Mouse (Mus musculus) liver, embryonic 14.5 days (tissue): Measurements from ENCODE around the gene Nfatc2. TPM values are rescaled to one million over a fixed set of nuclear protein-coding genes. Genes with fewer than 3 reads are reported as not detected.

ENCODE experiments used
- ATAC-seq: fragments of 200-750 bp; cut with Nextera tagmentation; 2 replicates; pipeline ENCODE4 v1.8.0; 2017; ENCODE audit warnings: moderate number of reproducible peaks, mild to moderate bottlenecking, moderate library complexity; ENCODE audit not compliant: insufficient read depth
- DNase-seq, 3 experiments: peaks; one replicate each; pipeline ENCODE4 v3.0.0-alpha.2; 2012 to 2013; ENCODE audit warnings: low read depth in 3 of 3, low spot score in 3 of 3
- H3K27ac ChIP-seq: fragments of 300-500 bp; sonication (generic); 2 replicates; pipeline ENCODE4 v1.5.1; 2014; ENCODE audit warnings: moderate library complexity, mild to moderate bottlenecking, control low read depth, inconsistent platforms
- H3K27me3 ChIP-seq: fragments of 300-500 bp; sonication (generic); 2 replicates; pipeline ENCODE4 v1.6.1; 2014; ENCODE audit warnings: mild to moderate bottlenecking, low read length, moderate library complexity; ENCODE audit not compliant: control insufficient read depth, insufficient read depth
- H3K36me3 ChIP-seq: fragments of 300-500 bp; sonication (generic); replicated peaks from 2 replicates; pipeline ENCODE4 v1.6.1; 2014; ENCODE audit warnings: low read depth; ENCODE audit not compliant: control insufficient read depth, insufficient read depth
- H3K4me1 ChIP-seq, 2 experiments: fragments of 200-500 bp in 1 of 2; fragments of 300-500 bp in 1 of 2; sonication (generic) in 1 of 2; replicated peaks; 2 replicates each; pipeline ENCODE4 v1.6.1; 2012 to 2014; ENCODE audit warnings: antibody characterized with exemption in 1 of 2, inconsistent platforms in 1 of 2, low read length in 1 of 2; ENCODE audit not compliant: control insufficient read depth in 2 of 2, insufficient read depth in 2 of 2
- H3K4me2 ChIP-seq: fragments of 300-500 bp; sonication (generic); 2 replicates; pipeline ENCODE4 v1.6.1; 2014; ENCODE audit warnings: low read depth, mild to moderate bottlenecking, control low read depth, moderate library complexity
- H3K4me3 ChIP-seq, 2 experiments: fragments of 200-500 bp in 1 of 2; fragments of 300-500 bp in 1 of 2; sonication (generic) in 1 of 2; 2 replicates each; pipeline ENCODE4 v1.5.1; 2012 to 2014; ENCODE audit warnings: low read depth in 2 of 2, low read length in 2 of 2, mild to moderate bottlenecking in 2 of 2, control low read depth in 1 of 2, inconsistent platforms in 1 of 2, moderate library complexity in 1 of 2; ENCODE audit not compliant: insufficient read depth in 1 of 2
- H3K9ac ChIP-seq: fragments of 300-500 bp; sonication (generic); replicated peaks from 2 replicates; pipeline ENCODE4 v1.6.1; 2014; ENCODE audit warnings: mild to moderate bottlenecking, control low read depth, moderate library complexity
- H3K9me3 ChIP-seq: fragments of 300-500 bp; sonication (generic); 2 replicates; pipeline ENCODE4 v1.6.1; 2016; ENCODE audit warnings: low read length, mixed read lengths; ENCODE audit not compliant: control insufficient read depth
- CTCF ChIP-seq: IDR thresholded peaks from 2 replicates; pipeline ENCODE4 v1.5.1; 2016; ENCODE audit warnings: antibody characterized with exemption, low read depth, control low read depth
- EP300 ChIP-seq: IDR thresholded peaks from 2 replicates; pipeline ENCODE4 v1.6.1; 2016; ENCODE audit warnings: antibody characterized with exemption, low read depth
- WGBS: fragments of 180-500 bp; shearing (Covaris S2); extraction: QIAGEN DNeasy Blood & Tissue Kit; methylation state at CpG from one replicate; pipeline ENCODE4 v1.1.7; 2014; ENCODE audit not compliant: insufficient replicate concordance; 5-methylcytosine and 5-hydroxymethylcytosine counted together
- polyA plus RNA-seq, 2 experiments: library from polyadenylated mRNA; depleted of rRNA in 1 of 2; stranded (reverse) in 1 of 2; unstranded in 1 of 2; fragments of >200 nt; fragmentation: Nextera tagmentation in 1 of 2; extraction: Ambion mirVana in 1 of 2; gene quantifications; 2 replicates each; pipeline versions ENCODE4 v1.2.1 to v1.2.3; 2012 to 2014

The Nfatc2 gene
- polyA plus RNA-seq, 2 experiments, result 0.08 to 0.19 TPM

DNA sequence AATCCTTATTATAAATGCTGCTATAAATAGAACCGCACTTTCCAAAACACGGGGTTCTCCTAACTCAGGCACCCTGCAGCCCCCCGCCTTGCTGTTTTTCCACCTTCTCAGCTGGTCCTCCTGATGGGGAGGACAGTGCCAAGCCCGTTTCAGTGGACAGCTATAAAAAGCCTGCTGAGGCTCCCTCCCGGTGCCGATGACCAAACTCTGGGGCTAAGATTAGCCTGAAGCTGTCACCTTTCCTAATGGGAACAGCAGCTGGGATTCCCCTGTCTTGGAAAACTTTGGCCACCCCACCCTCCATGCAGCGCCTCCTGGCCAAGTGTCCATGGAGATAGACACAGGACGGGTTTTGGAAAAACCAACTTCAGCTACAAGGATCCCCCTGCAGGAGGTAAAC is 81.9 kb downstream of the Nfatc2 start:
- DNase-seq (no peak), ATAC-seq (no peak)
- no peak overlapping the region for H3K4me2 ChIP-seq
- no peak overlapping the region for H3K27ac ChIP-seq
- H3K4me3 ChIP-seq, result no peak overlapping the region
- no peaks in the 10 kb centered on the region; the same call in 1 of the 2 replicates for H3K27me3 ChIP-seq
- 65% methylated on average over 8 of the region's 8 CpGs for WGBS
- H3K9ac ChIP-seq, result no peak overlapping the region
- H3K9me3 ChIP-seq, result no peaks in the 10 kb centered on the region
- H3K4me1 ChIP-seq, result no peaks in the 10 kb centered on the region
- H3K36me3 ChIP-seq, result no peaks in the 10 kb centered on the region
- no peak for TF ChIP-seq EP300
- TF ChIP-seq CTCF, result no peak

DNA sequence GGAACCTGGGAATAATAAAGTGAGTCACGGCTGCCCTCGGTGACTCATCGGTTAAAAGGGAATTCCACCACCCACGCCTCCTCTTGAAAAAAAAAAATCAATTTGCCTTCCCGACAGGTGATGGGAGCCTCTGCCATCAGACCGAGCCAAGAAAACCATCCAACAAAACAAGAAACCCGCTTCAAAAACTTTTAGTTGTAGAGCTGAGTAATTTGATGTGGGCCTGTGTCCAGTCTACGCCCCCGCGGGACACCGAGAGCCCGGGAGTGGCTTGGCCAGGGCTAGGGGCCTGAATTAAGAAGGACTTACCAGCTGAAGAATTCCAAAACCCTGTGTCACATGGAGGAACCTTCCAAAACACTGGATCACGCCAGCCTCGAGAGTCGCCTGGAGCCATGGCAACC is 83.2 kb downstream of the Nfatc2 start:
- Histone ChIP-seq H3K9ac (no peak overlapping the region), H3K9me3 (no peaks in the 10 kb centered on the region), H3K27ac (no peak overlapping the region), H3K4me2 (no peak overlapping the region), H3K27me3 (no peaks in the 10 kb centered on the region; the same call in 1 of the 2 replicates), H3K36me3 (no peaks in the 10 kb centered on the region), H3K4me3 (no peak overlapping the region), H3K4me1 (no peaks in the 10 kb centered on the region)
- no peak for ATAC-seq
- no peak for TF ChIP-seq EP300
- TF ChIP-seq CTCF, result no peak
- no peak for DNase-seq
- 75% methylated on average over 15 of the region's 15 CpGs for WGBS

DNA sequence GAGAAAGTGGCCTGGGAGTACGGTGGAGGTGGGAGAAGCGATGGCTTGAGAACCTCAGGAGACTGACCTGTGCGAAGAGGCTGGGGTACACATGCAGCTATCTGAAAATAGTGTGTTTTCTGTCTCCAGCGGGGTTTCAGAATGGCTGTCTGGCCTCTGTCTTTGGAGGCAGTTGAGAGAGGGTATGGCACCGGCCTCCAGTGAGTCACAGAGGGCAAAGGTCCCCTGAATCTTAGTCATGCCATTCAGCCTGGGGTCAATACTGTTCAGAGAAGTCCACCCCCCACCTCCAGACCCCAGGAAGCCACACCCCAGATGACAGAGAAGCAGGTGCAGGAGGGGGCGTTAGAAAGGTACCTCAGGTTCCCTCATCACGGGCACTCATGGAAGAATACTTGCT is 83.7 kb downstream of the Nfatc2 start:
- H3K36me3 ChIP-seq, result no peaks in the 10 kb centered on the region
- TF ChIP-seq EP300 (no peak), CTCF (no peak)
- WGBS, result 72% methylated on average over 7 of the region's 7 CpGs
- H3K4me2 ChIP-seq, result no peak overlapping the region
- no peaks in the 10 kb centered on the region for H3K9me3 ChIP-seq
- no peak overlapping the region for H3K4me3 ChIP-seq
- DNase-seq (no peak), ATAC-seq (no peak)
- H3K27ac ChIP-seq, result no peak overlapping the region
- H3K4me1 ChIP-seq, result no peaks in the 10 kb centered on the region
- H3K27me3 ChIP-seq, result no peaks in the 10 kb centered on the region
- H3K9ac ChIP-seq, result no peak overlapping the region

DNA sequence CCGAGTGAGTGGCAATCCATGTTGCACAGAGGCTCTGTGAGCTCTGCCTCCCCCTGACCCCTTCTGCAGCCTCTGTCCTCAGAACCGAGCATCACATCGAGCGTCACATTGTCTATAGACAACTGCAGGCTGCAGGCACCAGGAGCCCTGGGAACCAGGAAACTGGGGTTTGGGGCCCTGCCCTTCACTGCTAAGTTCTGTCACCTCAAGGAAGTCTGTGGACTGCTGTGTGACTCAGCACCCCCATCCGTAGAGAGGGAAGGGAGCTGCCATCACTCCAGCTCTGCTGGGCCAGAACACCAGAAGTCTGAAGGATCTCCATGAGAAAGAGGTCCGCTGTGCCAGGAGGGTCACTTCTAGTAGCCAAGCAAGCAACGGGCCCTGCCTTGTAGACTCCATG is 84.7 kb downstream of the Nfatc2 start:
- H3K4me3 ChIP-seq, result no peak overlapping the region
- H3K36me3 ChIP-seq, result no peaks in the 10 kb centered on the region
- H3K4me1 ChIP-seq, result no peaks in the 10 kb centered on the region
- no peak for ATAC-seq
- no peak overlapping the region for H3K4me2 ChIP-seq
- no peaks in the 10 kb centered on the region for H3K9me3 ChIP-seq
- no peaks in the 10 kb centered on the region for H3K27me3 ChIP-seq
- no peak overlapping the region for H3K9ac ChIP-seq
- WGBS, result 25% methylated on average over 7 of the region's 7 CpGs
- DNase-seq, result no peak
- no peak overlapping the region for H3K27ac ChIP-seq
- TF ChIP-seq CTCF (no peak), EP300 (no peak)

DNA sequence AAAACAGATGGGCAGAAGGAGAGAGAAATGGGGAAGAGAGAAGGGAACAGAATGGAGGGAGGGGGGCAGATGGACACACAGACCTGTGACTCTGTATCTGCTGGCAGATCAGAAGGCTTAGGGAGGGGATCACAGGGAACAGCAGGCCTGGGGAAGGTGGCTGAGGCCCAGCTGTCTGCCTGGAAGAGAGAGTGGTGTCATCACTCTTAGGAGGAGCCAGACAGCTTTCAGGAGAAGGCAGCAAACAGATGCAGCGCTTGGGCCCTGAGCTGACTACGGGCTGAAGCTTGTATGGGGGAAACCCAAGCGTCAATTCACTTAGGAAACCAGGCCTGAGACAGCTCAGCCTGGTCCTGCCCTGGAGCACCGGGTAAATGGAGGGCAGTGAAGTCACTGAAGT is 86.0 kb downstream of the Nfatc2 start:
- Histone ChIP-seq H3K4me1 (no peaks in the 10 kb centered on the region), H3K27ac (no peak overlapping the region), H3K4me3 (no peak overlapping the region), H3K27me3 (no peaks in the 10 kb centered on the region), H3K36me3 (no peaks in the 10 kb centered on the region), H3K9me3 (no peaks in the 10 kb centered on the region), H3K4me2 (no peak overlapping the region), H3K9ac (no peak overlapping the region)
- ATAC-seq (no peak), DNase-seq (no peak)
- 45% methylated on average over 4 of the region's 4 CpGs for WGBS
- no peak for TF ChIP-seq EP300
- TF ChIP-seq CTCF, result no peak
